ENCODE assay signal across 23 mouse cellular contexts in the genomic region with DNA sequence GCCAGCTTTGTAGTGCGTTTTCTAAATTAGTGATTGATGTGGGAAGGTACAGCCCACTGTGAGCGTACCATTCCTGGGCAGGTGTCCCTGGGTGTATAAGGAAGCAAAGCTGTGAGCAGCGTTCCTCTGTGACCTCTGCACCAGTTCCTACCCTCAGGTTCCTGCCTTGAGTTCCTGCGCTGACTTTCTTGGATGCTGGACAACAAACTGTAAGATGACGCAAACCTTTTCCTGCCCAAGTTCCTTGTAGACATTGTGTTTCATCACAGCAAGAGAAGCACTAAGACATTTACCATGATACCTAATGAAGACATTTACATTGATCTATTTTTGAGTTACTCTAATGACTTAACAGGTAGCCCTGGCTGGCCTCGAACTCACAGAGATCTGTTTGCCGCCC. TPM values are rescaled to one million over a fixed set of nuclear protein-coding genes. Genes with fewer than 3 reads are reported as not detected.
DNase-seq lines count a peak whose midpoint lies in the region; ATAC-seq and TF ChIP-seq lines count a peak whose summit lies in the region.
"Had no signal": no experiment of that assay in that cellular context is flagged by ENCODE, and none has a peak within 500 bp of the region (broad histone marks: within the 10 kb centered on the region; RNA-seq: fewer than 3 reads in every experiment).

No protein-coding gene starts in this region.

- H3K27me3 ChIP-seq in myocyte (ENCODE audit: control insufficient read depth, insufficient read depth, insufficient read length): no peaks in the 10 kb centered on the region
- H3K27me3 ChIP-seq in forebrain, embryonic 14.5 days (replicated peaks; ENCODE audit: control insufficient read depth, insufficient read depth, low read length): no peaks in the 10 kb centered on the region
- H3K27me3 ChIP-seq in forebrain, embryonic 12.5 days: no peaks in the 10 kb centered on the region
- H3K27me3 ChIP-seq: CH12.LX; forebrain, embryonic 15.5 days; heart, embryonic 13.5 days had no signal

- intact Hi-C loops in gastrocnemius, adult 2 months (cut with DNase I): no loop called here

- H3K4me1 ChIP-seq in forebrain, embryonic 14.5 days (ENCODE audit: control insufficient read depth, insufficient read depth, low read length): 0 out of 2 replicates have a peak, but pooled peaks cover 2% of the 10 kb centered on the region
- H3K4me1 ChIP-seq in forebrain, embryonic 12.5 days: peaks cover 13% of the 10 kb centered on the region

- peak overlapping the region; percentile 52 for H3K4me2 ChIP-seq in myocyte (ENCODE audit: low read depth)
- H3K4me2 ChIP-seq in forebrain, embryonic 14.5 days (ENCODE audit: low read length): no peak overlapping the region
- no peak overlapping the region for H3K4me2 ChIP-seq in forebrain, embryonic 12.5 days
- H3K4me2 ChIP-seq: forebrain, embryonic 15.5 days; heart, embryonic 13.5 days; hindbrain, embryonic 14.5 days had no signal

- H3K9ac ChIP-seq in forebrain, embryonic 14.5 days (ENCODE audit: low read length): no peak overlapping the region
- no peak overlapping the region for H3K9ac ChIP-seq in forebrain, embryonic 12.5 days
- H3K9ac ChIP-seq: forebrain, embryonic 15.5 days; heart, embryonic 13.5 days; hindbrain, embryonic 14.5 days had no signal

- 94% methylated on average over 7 of the region's 7 CpGs for WGBS in forebrain, embryonic 14.5 days
- 91% methylated on average over 7 of the region's 7 CpGs for WGBS in forebrain, embryonic 12.5 days

- H3K27ac ChIP-seq in gastrocnemius, adult 2 months: no peak overlapping the region
- H3K27ac ChIP-seq in forebrain, embryonic 14.5 days (ENCODE audit: low read depth, low read length): no peak overlapping the region
- H3K27ac ChIP-seq in forebrain, embryonic 12.5 days: no peak overlapping the region
- H3K27ac ChIP-seq: forebrain, embryonic 10.5 days; forebrain, embryonic 15.5 days; heart, adult 2 months; heart, embryonic 10.5 days; heart, embryonic 13.5 days; hindbrain, embryonic 14.5 days; hindbrain, postnatal 0 days had no signal

- no peaks in the 10 kb centered on the region for H3K79me2 ChIP-seq in myocyte (ENCODE audit: control insufficient read depth, insufficient read depth)

- no peak for TF ChIP-seq CTCF in gastrocnemius, adult 2 months (IDR thresholded peaks at IDR 0.05)

- peak; percentile 7 for DNase-seq in gastrocnemius, adult 2 months
- DNase-seq in gastrocnemius, postnatal 25 days: no peak
- no peak for DNase-seq in forebrain, embryonic 14.5 days (ENCODE audit: low spot score)
- DNase-seq: adrenal gland, adult 8-10 months; adrenal gland, postnatal 25 days; B cell, adult 2 months; cerebellum, adult 18-20 months; cerebellum, adult 9-10 months; cerebellum, postnatal 14 days had no signal

- H3K4me3 ChIP-seq in gastrocnemius, adult 2 months: no peak overlapping the region
- H3K4me3 ChIP-seq in myocyte: no peak overlapping the region
- no peak overlapping the region for H3K4me3 ChIP-seq in forebrain, embryonic 14.5 days (ENCODE audit: low read depth, low read length)
- no peak overlapping the region for H3K4me3 ChIP-seq in forebrain, embryonic 12.5 days (replicated peaks)
- H3K4me3 ChIP-seq: forebrain, embryonic 10.5 days; forebrain, embryonic 15.5 days; heart, adult 2 months; heart, embryonic 10.5 days; heart, embryonic 13.5 days had no signal

- ATAC-seq in megakaryocyte, adult 5-6 weeks (ENCODE audit: poor library complexity, severe bottlenecking): peak; percentile 27; the same call in 1 of the 2 replicates
- no peak for ATAC-seq in forebrain, embryonic 14.5 days
- no peak for ATAC-seq in forebrain, embryonic 12.5 days (ENCODE audit: low FRiP score)
- ATAC-seq: forebrain, embryonic 15.5 days; hindbrain, postnatal 0 days; inflammation-experienced regulatory T-cells, adult 6 months; intestine, embryonic 16.5 days had no signal

- no peaks in the 10 kb centered on the region for H3K36me3 ChIP-seq in myocyte (ENCODE audit: control insufficient read depth, insufficient read depth)
- H3K36me3 ChIP-seq in forebrain, embryonic 14.5 days (ENCODE audit: control insufficient read depth, insufficient read depth, low read length): no peaks in the 10 kb centered on the region
- no peaks in the 10 kb centered on the region for H3K36me3 ChIP-seq in forebrain, embryonic 12.5 days (replicated peaks)
- H3K36me3 ChIP-seq: forebrain, embryonic 10.5 days; forebrain, embryonic 15.5 days; G1E; heart, embryonic 10.5 days; heart, embryonic 13.5 days had no signal

- no peaks in the 10 kb centered on the region for H3K9me3 ChIP-seq in forebrain, embryonic 14.5 days (replicated peaks; ENCODE audit: control insufficient read depth, low read length)
- no peaks in the 10 kb centered on the region for H3K9me3 ChIP-seq in forebrain, embryonic 12.5 days
- H3K9me3 ChIP-seq: forebrain, embryonic 10.5 days; forebrain, embryonic 15.5 days; G1E; heart, embryonic 10.5 days; heart, embryonic 13.5 days had no signal

- no peak overlapping the region for H3ac ChIP-seq in myocyte (ENCODE audit: control insufficient read depth, insufficient read length)

- TF ChIP-seq POLR2A in myocyte (IDR thresholded peaks at IDR 0.05; ENCODE audit: insufficient read length, low read depth): no peak

TF ChIP-seq in myocyte, 11 proteins besides CTCF, POLR2A, EP300 and RAD21:
- TF ChIP-seq MYOG (IDR thresholded peaks at IDR 0.05; ENCODE audit: control insufficient read depth in 1 of 3, insufficient read depth in 1 of 3, insufficient read length in 2 of 3, low read depth in 2 of 3) (no peak), E2F4 (IDR thresholded peaks at IDR 0.05; ENCODE audit: insufficient read depth) (no peak)
TF ChIP-seq in myocyte: peak in this region for 0.

RNA-seq across cellular contexts. Expression of gene Map3k14, which starts 27.5 kb away (rescaled TPM):
- 1 to 10 TPM; 4.1 to 4.2 TPM for total RNA-seq in gastrocnemius, adult 2 months (2021)
- 1 to 10 TPM; 2.8 to 4.1 TPM for total RNA-seq in gastrocnemius, postnatal 25 days (2021)
- 14.5 and 16.6 TPM in 2 replicates for total RNA-seq in megakaryocyte, adult 5-6 weeks (2015)
- 15.4 and 15.7 TPM in 2 replicates for total RNA-seq in megakaryocyte, adult 5-6 weeks (2017)
- 12.9 TPM for polyA plus RNA-seq in myocyte (2012; fragmentation: generic; extraction: Trizol)
- polyA plus RNA-seq in forebrain, embryonic 14.5 days (2014; fragmentation: Nextera tagmentation; extraction: Ambion mirVana): 1.7 and 2.7 TPM in 2 replicates
- 4.6 and 4.7 TPM in 2 replicates for polyA plus RNA-seq in forebrain, embryonic 12.5 days (2016; fragmentation: Nextera tagmentation; extraction: Ambion mirVana)
